Mouse (Mus musculus): Measurements from ENCODE around the gene Ints2. TPM values are rescaled to one million over a fixed set of nuclear protein-coding genes. Genes with fewer than 3 reads are reported as not detected.

The Ints2 gene
- total RNA-seq (2023): 10 to 100 TPM; 18.9 to 24.4 TPM

DNA sequence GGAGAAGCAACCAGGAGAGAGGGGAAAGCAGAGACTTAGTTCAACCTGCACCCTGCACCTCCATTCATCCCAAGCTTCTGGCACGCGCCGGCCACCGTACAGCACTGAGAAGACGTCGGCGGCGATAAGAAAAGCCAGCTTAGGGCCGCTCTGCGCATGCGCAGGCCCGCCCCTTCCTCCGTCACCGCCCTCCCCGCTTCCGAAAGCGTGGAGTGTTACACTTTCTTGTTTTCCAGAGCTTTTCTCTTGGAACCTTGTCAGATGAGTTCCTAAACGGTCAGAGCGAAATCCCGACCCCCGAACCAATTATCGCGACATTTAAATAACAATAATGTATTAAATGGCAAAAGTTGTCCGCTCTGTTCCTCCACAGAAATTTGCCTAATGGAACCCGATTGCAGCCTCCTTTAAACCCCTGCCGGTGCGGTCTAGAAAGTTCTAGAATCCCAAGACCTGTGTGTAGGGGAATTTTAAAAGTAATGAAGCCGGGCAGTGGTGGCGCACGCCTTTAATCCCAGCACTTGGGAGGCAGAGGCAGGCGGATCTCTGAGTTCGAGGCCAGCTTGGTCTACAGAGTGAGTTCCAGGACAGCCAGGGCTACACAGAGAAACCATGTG, at the start of gene Ints2:
Gene Ints2 (minus strand): TSS at position 116 of the 617 bp plus-strand sequence.

DNA sequence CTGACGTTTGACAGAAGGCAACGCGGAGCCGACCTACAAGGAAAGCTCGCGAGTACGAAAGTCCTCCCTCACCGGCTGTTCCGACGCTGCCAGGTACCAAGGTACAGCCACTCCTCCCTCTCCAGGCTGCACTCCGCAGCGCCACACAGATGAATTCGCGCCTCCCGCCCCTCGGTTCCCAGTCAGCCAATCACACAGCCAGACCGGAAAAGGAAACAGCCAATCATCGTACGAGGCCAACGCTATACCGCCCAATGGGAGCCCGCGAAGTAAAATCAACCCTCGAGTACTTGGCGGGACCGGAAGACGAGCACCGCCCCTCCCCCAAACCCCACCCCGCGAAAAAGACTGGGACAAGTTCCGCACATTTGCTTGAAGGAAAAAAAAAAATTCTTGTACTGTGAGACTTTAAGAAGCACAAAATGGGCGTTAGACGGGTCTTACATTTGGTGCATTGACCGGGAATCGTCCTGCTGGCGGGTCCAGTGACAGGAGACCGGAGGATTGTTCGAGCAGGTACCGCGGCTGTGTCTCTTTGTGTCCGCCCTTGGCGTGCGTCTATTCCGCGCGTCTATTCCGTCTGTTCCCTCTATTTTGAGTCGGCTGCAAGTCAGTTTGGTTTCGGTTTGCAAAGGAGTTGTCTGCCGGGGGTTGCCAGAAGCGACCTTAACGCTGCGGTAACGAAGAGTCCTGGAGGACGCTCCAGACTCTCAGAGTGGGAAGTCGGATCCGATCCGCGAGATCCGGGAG, 56.2 kb downstream of the Ints2 start, which contains the start of gene Brip1:
Gene Brip1 (minus strand): TSS at position 157 of the 750 bp plus-strand sequence.

Other genes with a start within 250 kb of the Ints2 start
- 1 to 10 TPM; 2.9 to 3.2 TPM for gene Brip1, start 56.4 kb downstream of the Ints2 start, total RNA-seq (2023)
- gene Med13, start 100.0 kb upstream of the Ints2 start, total RNA-seq (2023): 10 to 100 TPM; 78.2 to 83.4 TPM
- gene Rnft1, start 227.1 kb upstream of the Ints2 start, total RNA-seq (2023): 10 to 100 TPM; 54.8 to 55.4 TPM